Mouse (Mus musculus): ENCODE results near the gene Flvcr2. TPM values are rescaled to one million over a fixed set of nuclear protein-coding genes. Genes with fewer than 3 reads are reported as not detected.

The Flvcr2 gene
- polyA plus RNA-seq, 1 experiment, result not detected

GRCm38 (mm10) chr12:85848164-85848958 lies 102.0 kb downstream of the Flvcr2 start:
- Histone ChIP-seq H3K4me1 (ENCODE audit: control insufficient read depth, insufficient read depth, insufficient read length, low read length) (no peaks in the 10 kb centered on the region), H3K27ac (replicated peaks; ENCODE audit: low read depth, low read length) (no peak overlapping the region), H3K4me3 (ENCODE audit: insufficient read depth, low read depth, low read length) (no peak overlapping the region)

- no peak overlapping the region for H3K4me3 ChIP-seq (ENCODE audit: insufficient read depth, low read depth, low read length)
- H3K4me1 ChIP-seq (ENCODE audit: control insufficient read depth, insufficient read depth, insufficient read length, low read length), result no peaks in the 10 kb centered on the region
- no peak overlapping the region for H3K27ac ChIP-seq (replicated peaks; ENCODE audit: low read depth, low read length)
Measured at GRCm38 (mm10) chr12:85850661-85851060, 104.3 kb downstream of the Flvcr2 start.

- no peak overlapping the region for H3K4me3 ChIP-seq (ENCODE audit: insufficient read depth, low read depth, low read length)
- H3K4me1 ChIP-seq (ENCODE audit: control insufficient read depth, insufficient read depth, insufficient read length, low read length), result no peaks in the 10 kb centered on the region
- no peak overlapping the region for H3K27ac ChIP-seq (replicated peaks; ENCODE audit: low read depth, low read length)
Measured at GRCm38 (mm10) chr12:85853836-85854235, 107.5 kb downstream of the Flvcr2 start.

GRCm38 (mm10) chr12:85854271-85854670 lies 107.9 kb downstream of the Flvcr2 start:
- Histone ChIP-seq H3K4me3 (ENCODE audit: insufficient read depth, low read depth, low read length) (no peak overlapping the region), H3K4me1 (ENCODE audit: control insufficient read depth, insufficient read depth, insufficient read length, low read length) (no peaks in the 10 kb centered on the region), H3K27ac (replicated peaks; ENCODE audit: low read depth, low read length) (no peak overlapping the region)

GRCm38 (mm10) chr12:85857300-85857699 lies 111.0 kb downstream of the Flvcr2 start:
- no peak overlapping the region for H3K4me3 ChIP-seq (ENCODE audit: insufficient read depth, low read depth, low read length)
- peaks cover 3% of the 10 kb centered on the region; the same call in 1 of the 2 replicates for H3K4me1 ChIP-seq (ENCODE audit: control insufficient read depth, insufficient read depth, insufficient read length, low read length)
- no peak overlapping the region for H3K27ac ChIP-seq (replicated peaks; ENCODE audit: low read depth, low read length)

- Histone ChIP-seq H3K27ac (replicated peaks; ENCODE audit: low read depth, low read length) (no peak overlapping the region), H3K4me3 (ENCODE audit: insufficient read depth, low read depth, low read length) (no peak overlapping the region), H3K4me1 (ENCODE audit: control insufficient read depth, insufficient read depth, insufficient read length, low read length) (peaks cover 3% of the 10 kb centered on the region; the same call in 1 of the 2 replicates)
Measured at GRCm38 (mm10) chr12:85859111-85859510, 112.8 kb downstream of the Flvcr2 start.

- H3K4me3 ChIP-seq (ENCODE audit: insufficient read depth, low read depth, low read length), result no peak overlapping the region
- H3K27ac ChIP-seq (replicated peaks; ENCODE audit: low read depth, low read length), result no peak overlapping the region
- H3K4me1 ChIP-seq (ENCODE audit: control insufficient read depth, insufficient read depth, insufficient read length, low read length), result peaks cover 3% of the 10 kb centered on the region; the same call in 1 of the 2 replicates
Measured at GRCm38 (mm10) chr12:85859511-85860189, 113.3 kb downstream of the Flvcr2 start.

- H3K27ac ChIP-seq (replicated peaks; ENCODE audit: low read depth, low read length), result no peak overlapping the region
- H3K4me3 ChIP-seq (ENCODE audit: insufficient read depth, low read depth, low read length), result no peak overlapping the region
- H3K4me1 ChIP-seq (ENCODE audit: control insufficient read depth, insufficient read depth, insufficient read length, low read length), result peaks cover 3% of the 10 kb centered on the region; the same call in 1 of the 2 replicates
Measured at GRCm38 (mm10) chr12:85862514-85862913, 116.2 kb downstream of the Flvcr2 start.

Other genes starting within 250 kb of the Flvcr2 start
- 9.9 and 11.2 TPM in 2 replicates for gene Jdp2, start 147.5 kb upstream of the Flvcr2 start, polyA plus RNA-seq (2012; ENCODE audit: insufficient read depth, insufficient read length, missing spikeins)
- gene Batf, start 59.9 kb upstream of the Flvcr2 start, polyA plus RNA-seq (2012; ENCODE audit: insufficient read depth, insufficient read length, missing spikeins), result 1.1 and 1.2 TPM in 2 replicates
- gene Erg28, start 78.0 kb downstream of the Flvcr2 start, polyA plus RNA-seq (2012; ENCODE audit: insufficient read depth, insufficient read length, missing spikeins), result 20.7 and 23.3 TPM in 2 replicates
- gene Ttll5, start 78.1 kb downstream of the Flvcr2 start, polyA plus RNA-seq (2012; ENCODE audit: insufficient read depth, insufficient read length, missing spikeins), result 10.7 and 12.2 TPM in 2 replicates

Measured in brown adipose tissue, adult 24 weeks (tissue).